Mouse (Mus musculus) heart, embryonic 11.5 days (tissue): ENCODE measurements around the gene Rnase4. TPM values are rescaled to one million over a fixed set of nuclear protein-coding genes. Genes with fewer than 3 reads are reported as not detected.

Experiments
- ATAC-seq: fragments of 200-750 bp; cut with Nextera tagmentation; replicated peaks from 2 replicates; pipeline ENCODE4 v1.8.0; 2017; ENCODE audit warnings: moderate library complexity; ENCODE audit not compliant: insufficient number of reproducible peaks, low FRiP score, low TSS enrichment
- H3K27ac ChIP-seq: fragments of 300-500 bp; sonication (generic); 2 replicates; pipeline ENCODE4 v1.5.1; 2014; ENCODE audit warnings: mild to moderate bottlenecking, low read depth, low read length
- H3K27me3 ChIP-seq: fragments of 300-500 bp; sonication (generic); 2 replicates; pipeline ENCODE4 v1.6.1; 2014; ENCODE audit warnings: mild to moderate bottlenecking, low read length, mixed read lengths; ENCODE audit not compliant: control insufficient read depth, insufficient read depth
- H3K36me3 ChIP-seq: fragments of 300-500 bp; sonication (generic); 2 replicates; pipeline ENCODE4 v1.6.1; 2014; ENCODE audit warnings: mild to moderate bottlenecking, low read length, moderate library complexity, mixed read lengths; ENCODE audit not compliant: control insufficient read depth, insufficient read depth
- H3K4me1 ChIP-seq: fragments of 300-500 bp; sonication (generic); 2 replicates; pipeline ENCODE4 v1.6.1; 2014; ENCODE audit warnings: low read length; ENCODE audit not compliant: control insufficient read depth, insufficient read depth
- H3K4me2 ChIP-seq: fragments of 300-500 bp; sonication (generic); 2 replicates; pipeline ENCODE4 v1.6.1; 2014; ENCODE audit warnings: mild to moderate bottlenecking, moderate library complexity
- H3K4me3 ChIP-seq: fragments of 300-500 bp; sonication (generic); 2 replicates; pipeline ENCODE4 v1.5.1; 2014; ENCODE audit warnings: low read depth, low read length
- H3K9ac ChIP-seq: fragments of 300-500 bp; sonication (generic); 2 replicates; pipeline ENCODE4 v1.6.1; 2014; ENCODE audit warnings: mild to moderate bottlenecking, low read depth, low read length, moderate library complexity
- H3K9me3 ChIP-seq: fragments of 300-500 bp; sonication (generic); replicated peaks from 2 replicates; pipeline ENCODE4 v1.6.1; 2016; ENCODE audit warnings: low read length; ENCODE audit not compliant: control insufficient read depth
- whole genome bisulfite sequencing: fragments of 180-500 bp; shearing (Covaris S2); extraction: QIAGEN DNeasy Blood & Tissue Kit; methylation state at CpG from one replicate; pipeline ENCODE4 v1.1.7; 2014; ENCODE audit not compliant: insufficient replicate concordance; 5-methylcytosine and 5-hydroxymethylcytosine counted together
- polyA plus RNA-seq: library from polyadenylated mRNA; unstranded; fragments of >200 nt; fragmentation: Nextera tagmentation; extraction: Ambion mirVana; gene quantifications from 2 replicates; pipeline ENCODE4 v1.2.1, GENCODE M21; 2014

Rnase4 gene
- polyA plus RNA-seq, 1 experiment from 2014 or later: 12.6 TPM

- no peak overlapping the region for H3K4me2 ChIP-seq
- H3K4me1 ChIP-seq: peaks cover 2% of the 10 kb centered on the region; the same call in 1 of the 2 replicates
- no peaks in the 10 kb centered on the region for H3K27me3 ChIP-seq
- no peaks in the 10 kb centered on the region for H3K9me3 ChIP-seq
- 75% methylated on average over 2 of the region's 2 CpGs for WGBS
- no peak overlapping the region for H3K9ac ChIP-seq
- ATAC-seq: no peak
- no peaks in the 10 kb centered on the region for H3K36me3 ChIP-seq
- no peak overlapping the region for H3K27ac ChIP-seq
- no peak overlapping the region for H3K4me3 ChIP-seq
These were observed 5.8 kb upstream of the Rnase4 start for GRCm38 (mm10) chr14:51085086-51085485.

GRCm38 (mm10) chr14:51085911-51086310 is 5.0 kb upstream of the Rnase4 start:
- WGBS: 76% methylated on average over 4 of the region's 4 CpGs
- ATAC-seq: no peak
- H3K9ac ChIP-seq: no peak overlapping the region
- no peaks in the 10 kb centered on the region for H3K27me3 ChIP-seq
- H3K27ac ChIP-seq: no peak overlapping the region
- H3K9me3 ChIP-seq: no peaks in the 10 kb centered on the region
- no peak overlapping the region for H3K4me3 ChIP-seq
- H3K4me2 ChIP-seq: no peak overlapping the region
- no peaks in the 10 kb centered on the region for H3K36me3 ChIP-seq
- H3K4me1 ChIP-seq: peaks cover 2% of the 10 kb centered on the region; the same call in 1 of the 2 replicates

GRCm38 (mm10) chr14:51087762-51088161 is 3.1 kb upstream of the Rnase4 start:
- Histone ChIP-seq H3K36me3 (no peaks in the 10 kb centered on the region), H3K9ac (peak overlapping the region; percentile 69), H3K4me2 (peak overlapping the region; percentile 80), H3K27me3 (no peaks in the 10 kb centered on the region), H3K4me1 (peaks cover 2% of the 10 kb centered on the region; the same call in 1 of the 2 replicates), H3K27ac (no peak overlapping the region), H3K9me3 (no peaks in the 10 kb centered on the region), H3K4me3 (peak overlapping the region; percentile 64)
- 14% methylated on average over 9 of the region's 9 CpGs for WGBS
- ATAC-seq: no peak

- no peaks in the 10 kb centered on the region for H3K9me3 ChIP-seq
- H3K27ac ChIP-seq: peak overlapping the region; percentile 80
- no peaks in the 10 kb centered on the region for H3K36me3 ChIP-seq
- 1% methylated on average over 23 of the region's 23 CpGs for WGBS
- H3K9ac ChIP-seq: peak overlapping the region; percentile 72
- H3K4me1 ChIP-seq: peaks cover 2% of the 10 kb centered on the region; the same call in 1 of the 2 replicates
- H3K27me3 ChIP-seq: no peaks in the 10 kb centered on the region
- ATAC-seq: peak; percentile 58
- H3K4me3 ChIP-seq: peak overlapping the region; percentile 64
- peak overlapping the region; percentile 80 for H3K4me2 ChIP-seq
These were observed 2.5 kb upstream of the Rnase4 start for GRCm38 (mm10) chr14:51088166-51088969.

GRCm38 (mm10) chr14:51088970-51089673 is 1.8 kb upstream of the Rnase4 start:
- Histone ChIP-seq H3K27me3 (no peaks in the 10 kb centered on the region), H3K27ac (peak overlapping the region; percentile 82), H3K36me3 (no peaks in the 10 kb centered on the region), H3K4me2 (peak overlapping the region; percentile 80), H3K4me3 (peak overlapping the region; percentile 64), H3K4me1 (no peaks in the 10 kb centered on the region), H3K9me3 (no peaks in the 10 kb centered on the region), H3K9ac (peak overlapping the region; percentile 74)
- under 1% methylated on average over 34 of the region's 34 CpGs for WGBS
- peak; percentile 93 for ATAC-seq

GRCm38 (mm10) chr14:51089674-51090076 is 1.2 kb upstream of the Rnase4 start:
- no peaks in the 10 kb centered on the region for H3K27me3 ChIP-seq
- peak overlapping the region; percentile 64 for H3K4me3 ChIP-seq
- no peaks in the 10 kb centered on the region for H3K4me1 ChIP-seq
- peak overlapping the region; percentile 82 for H3K27ac ChIP-seq
- H3K4me2 ChIP-seq: peak overlapping the region; percentile 80
- H3K36me3 ChIP-seq: no peaks in the 10 kb centered on the region
- peak overlapping the region; percentile 74 for H3K9ac ChIP-seq
- no peaks in the 10 kb centered on the region for H3K9me3 ChIP-seq
- 0 out of 2 replicates have a peak, but pooled peaks have one; percentile 0 for ATAC-seq
- under 1% methylated on average over 15 of the region's 15 CpGs for WGBS

GRCm38 (mm10) chr14:51090077-51090781 is 648 bp upstream of the Rnase4 start:
- WGBS: under 1% methylated on average over 27 of the region's 27 CpGs
- ATAC-seq: peak; percentile 35; the same call in 1 of the 2 replicates
- Histone ChIP-seq H3K4me2 (peak overlapping the region; percentile 80), H3K36me3 (no peaks in the 10 kb centered on the region), H3K27ac (peak overlapping the region; percentile 82), H3K27me3 (no peaks in the 10 kb centered on the region), H3K4me1 (no peaks in the 10 kb centered on the region), H3K9me3 (no peaks in the 10 kb centered on the region), H3K4me3 (peak overlapping the region; percentile 64), H3K9ac (peak overlapping the region; percentile 74)

- no peak overlapping the region for H3K27ac ChIP-seq
- H3K9me3 ChIP-seq: no peaks in the 10 kb centered on the region
- 49% methylated on average over 8 of the region's 8 CpGs for WGBS
- no peak for ATAC-seq
- H3K9ac ChIP-seq: no peak overlapping the region
- H3K4me3 ChIP-seq: no peak overlapping the region
- no peaks in the 10 kb centered on the region for H3K4me1 ChIP-seq
- H3K4me2 ChIP-seq: no peak overlapping the region
- no peaks in the 10 kb centered on the region for H3K36me3 ChIP-seq
- H3K27me3 ChIP-seq: no peaks in the 10 kb centered on the region
These were observed 1.3 kb downstream of the Rnase4 start for GRCm38 (mm10) chr14:51092073-51092620.
